Mouse (Mus musculus): ENCODE measurements around the gene Olfr134. TPM values are rescaled to one million over a fixed set of nuclear protein-coding genes. Genes with fewer than 3 reads are reported as not detected.

Gene Olfr134
- polyA plus RNA-seq (2017; shearing (Covaris generic)): not detected

DNA sequence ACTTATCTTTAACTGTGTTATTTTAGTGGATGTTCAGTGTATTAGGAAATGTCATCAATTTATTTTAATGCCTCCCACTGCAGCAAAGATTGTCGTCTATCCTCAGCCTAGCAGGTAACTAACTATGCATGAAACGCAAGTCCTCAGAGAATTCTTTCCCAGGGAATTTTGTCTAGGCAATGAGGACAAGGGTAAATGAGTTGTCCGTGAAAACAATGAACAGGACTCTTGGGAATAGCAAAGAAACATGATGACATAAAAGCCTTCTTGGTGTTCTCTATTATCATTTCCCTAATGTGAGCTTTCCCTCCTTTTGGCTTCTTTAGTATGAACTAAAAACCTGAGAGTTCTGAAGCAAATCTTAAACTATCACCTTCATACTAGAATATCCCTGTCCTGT lies at the start of gene Olfr134:
Gene Olfr134 (plus strand): TSS at position 301 of the 400 bp plus-strand sequence.

DNA sequence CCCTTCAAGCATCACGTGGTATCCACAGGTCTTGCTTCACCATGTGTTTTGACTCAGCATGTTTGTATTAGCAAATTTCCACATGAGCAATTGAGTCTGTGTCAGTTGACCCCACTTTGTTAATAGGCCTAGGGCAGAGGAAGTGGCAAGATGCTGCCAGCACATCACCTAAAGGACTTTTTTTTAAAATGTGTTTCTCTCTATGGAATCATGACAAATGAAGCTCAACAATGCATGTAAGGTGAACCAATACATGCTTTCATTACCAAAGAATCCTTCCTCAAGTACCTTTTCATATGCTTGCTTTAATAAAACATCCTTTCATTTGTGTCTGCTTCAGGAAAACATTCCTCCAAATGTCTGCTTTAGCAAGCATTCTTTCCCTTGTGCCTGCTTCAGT lies 36.8 kb upstream of the Olfr134 start, which contains the start of gene Olfr132:
Gene Olfr132 (minus strand): TSS at position 101 of the 400 bp plus-strand sequence.

DNA sequence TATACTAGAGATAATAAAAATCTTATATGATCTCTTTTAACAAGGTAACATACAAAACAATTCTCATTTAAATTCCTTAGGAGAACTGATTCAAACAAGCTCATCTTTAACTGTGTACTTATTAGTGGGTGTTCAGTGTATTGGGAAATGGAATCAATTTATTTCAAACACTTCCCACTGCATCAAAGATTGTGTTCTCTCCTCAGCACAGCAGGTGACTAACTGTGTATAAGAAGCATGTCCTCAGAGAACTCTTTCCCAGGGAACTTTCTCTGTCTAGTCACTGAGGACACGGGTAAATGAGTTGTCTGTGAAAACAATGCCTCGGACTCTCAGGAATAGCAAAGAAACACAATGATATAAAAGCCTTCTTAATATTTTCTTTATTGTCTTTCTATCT lies 26.2 kb upstream of the Olfr134 start, which contains the start of gene Olfr133:
Gene Olfr133 (plus strand): TSS at position 301 of the 400 bp plus-strand sequence.

DNA sequence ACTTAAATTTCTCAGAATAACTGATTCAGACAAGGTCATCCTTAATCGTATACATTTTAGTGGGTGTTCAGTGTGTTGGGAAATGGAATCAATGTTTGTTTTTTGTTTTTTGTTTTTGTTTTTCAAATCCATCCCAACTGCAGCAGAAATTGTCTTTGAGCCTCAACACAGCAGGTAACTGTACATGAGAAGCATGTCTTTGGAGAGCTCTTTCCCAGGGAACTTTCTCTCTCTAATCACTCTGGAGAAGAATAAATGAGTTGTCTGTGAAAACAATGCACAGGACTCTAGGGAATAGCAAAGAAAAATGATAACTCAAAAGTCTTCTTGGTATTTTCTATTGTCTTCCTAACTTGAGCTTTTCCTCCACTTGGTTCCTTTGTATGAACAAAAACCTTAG lies 32.8 kb downstream of the Olfr134 start, which contains the start of gene Olfr135:
Gene Olfr135 (plus strand): TSS at position 301 of the 400 bp plus-strand sequence.

Other genes with a start within 250 kb of the Olfr134 start
- gene Olfr761, start 218.3 kb upstream of the Olfr134 start, polyA plus RNA-seq (2017; shearing (Covaris generic)): not detected
- 0.10 TPM for gene Olfr129, start 111.3 kb upstream of the Olfr134 start, polyA plus RNA-seq (2017; shearing (Covaris generic))
- gene Olfr130, start 107.5 kb upstream of the Olfr134 start, polyA plus RNA-seq (2017; shearing (Covaris generic)): not detected
- gene Olfr131, start 82.7 kb upstream of the Olfr134 start, polyA plus RNA-seq (2017; shearing (Covaris generic)): not detected
- not detected for gene Olfr132, start 36.9 kb upstream of the Olfr134 start, polyA plus RNA-seq (2017; shearing (Covaris generic))
- gene Olfr133, start 26.1 kb upstream of the Olfr134 start, polyA plus RNA-seq (2017; shearing (Covaris generic)): not detected
- gene Olfr135, start 32.9 kb downstream of the Olfr134 start, polyA plus RNA-seq (2017; shearing (Covaris generic)): not detected
- gene Olfr138, start 89.6 kb downstream of the Olfr134 start, polyA plus RNA-seq (2017; shearing (Covaris generic)): 0.20 TPM
- not detected for gene Olfr137, start 136.2 kb downstream of the Olfr134 start, polyA plus RNA-seq (2017; shearing (Covaris generic))
- 0.23 TPM for gene Olfr136, start 158.4 kb downstream of the Olfr134 start, polyA plus RNA-seq (2017; shearing (Covaris generic))
- not detected for gene Esp36, start 248.8 kb downstream of the Olfr134 start, polyA plus RNA-seq (2017; shearing (Covaris generic))